Mouse (Mus musculus): Measurements from ENCODE around the gene Rrp1.

Rrp1 gene

GRCm38 (mm10) chr10:78412319-78413151 is at the start of gene Rrp1:
Gene Rrp1 (minus strand): TSS chr10:78413043.
- peak; percentile 97 for DNase-seq (ENCODE audit: low read depth, low spot score)

DNA sequence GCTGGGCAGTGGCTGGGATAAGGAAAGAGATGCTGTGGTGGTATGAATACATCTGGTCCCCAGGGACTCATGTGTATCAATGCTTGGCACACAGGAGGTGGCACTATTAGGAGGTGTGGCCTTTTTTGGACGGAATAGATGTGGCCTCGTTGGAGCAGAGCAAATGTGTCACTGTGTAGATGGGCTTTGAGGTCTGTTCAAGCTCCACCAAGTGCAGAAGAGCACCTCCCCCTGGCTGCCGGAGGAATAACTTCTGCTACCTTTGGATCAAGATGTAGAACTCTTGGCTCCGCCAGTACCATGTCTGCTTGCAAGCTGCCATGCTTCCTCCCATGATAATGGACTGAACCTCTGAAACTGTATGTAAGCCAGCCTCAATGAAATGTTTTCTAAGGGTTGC is 48.9 kb upstream of the Rrp1 start:
- peak; percentile 61 for DNase-seq (ENCODE audit: low read depth, low spot score)

DNA sequence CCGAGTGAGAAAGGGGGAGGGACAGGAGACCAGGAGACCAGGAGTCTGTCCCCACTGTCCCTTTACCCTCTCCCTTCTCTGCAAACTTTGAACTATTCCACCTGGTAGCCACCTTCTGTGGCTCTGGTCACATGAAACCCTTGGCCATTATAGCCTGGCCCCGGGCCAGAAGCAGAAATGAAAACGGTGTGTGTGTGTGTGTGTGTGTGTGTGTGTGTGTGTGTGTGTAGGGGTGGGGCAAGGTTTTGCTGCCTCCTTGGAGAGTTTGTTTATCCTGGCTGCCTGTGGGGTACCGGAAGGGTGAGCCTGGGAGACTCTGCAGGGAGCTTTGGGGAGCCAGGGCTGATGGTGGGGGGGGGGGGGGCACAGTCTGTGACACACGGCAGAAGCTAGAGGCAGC is 47.6 kb upstream of the Rrp1 start:
- DNase-seq (ENCODE audit: low read depth, low spot score): no peak

GRCm38 (mm10) chr10:78458348-78459111 is 45.7 kb upstream of the Rrp1 start:
- no peak for DNase-seq (ENCODE audit: low read depth, low spot score)

DNA sequence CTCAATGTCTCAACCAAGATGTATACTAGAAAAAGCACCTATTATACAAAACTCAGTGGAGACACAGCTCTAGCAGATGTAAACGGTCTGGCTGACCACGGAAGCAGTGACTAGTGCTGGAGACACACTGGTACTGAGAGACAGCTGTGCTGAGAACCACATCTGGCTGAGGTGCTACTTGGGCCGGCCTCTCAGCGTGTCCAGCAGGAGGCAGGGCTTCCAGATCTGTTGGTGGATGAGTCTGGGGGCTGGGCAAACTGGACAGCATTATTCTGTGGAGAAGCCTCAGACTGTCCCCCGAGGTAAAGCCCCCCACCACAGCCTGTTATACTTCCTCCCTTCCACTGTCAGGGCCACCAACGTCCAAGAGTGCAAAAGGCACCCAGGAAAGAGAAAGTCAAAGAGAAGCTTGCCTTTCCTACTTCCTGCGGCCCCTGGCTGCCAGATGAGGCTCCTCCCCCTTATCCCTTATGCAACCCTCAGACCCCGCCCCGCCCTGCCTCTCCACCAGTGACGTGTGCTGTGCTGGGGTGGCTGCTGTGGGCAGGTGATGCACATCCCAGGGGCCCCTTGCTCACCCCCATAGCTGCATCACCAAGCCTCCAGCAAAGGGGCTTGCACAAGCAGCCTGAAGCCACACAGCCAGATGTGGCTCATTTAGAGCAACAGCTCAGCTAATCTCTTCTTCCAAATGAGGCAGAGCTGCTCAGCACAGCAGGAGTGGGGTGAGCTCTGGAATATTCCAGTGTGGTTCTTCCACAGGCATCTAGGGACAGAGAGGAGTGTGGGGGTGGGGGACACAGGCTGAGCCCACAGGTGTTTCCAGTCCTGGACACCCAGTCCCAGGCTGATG is 44.9 kb upstream of the Rrp1 start:
- peak; percentile 56 for DNase-seq (ENCODE audit: low read depth, low spot score)

DNA sequence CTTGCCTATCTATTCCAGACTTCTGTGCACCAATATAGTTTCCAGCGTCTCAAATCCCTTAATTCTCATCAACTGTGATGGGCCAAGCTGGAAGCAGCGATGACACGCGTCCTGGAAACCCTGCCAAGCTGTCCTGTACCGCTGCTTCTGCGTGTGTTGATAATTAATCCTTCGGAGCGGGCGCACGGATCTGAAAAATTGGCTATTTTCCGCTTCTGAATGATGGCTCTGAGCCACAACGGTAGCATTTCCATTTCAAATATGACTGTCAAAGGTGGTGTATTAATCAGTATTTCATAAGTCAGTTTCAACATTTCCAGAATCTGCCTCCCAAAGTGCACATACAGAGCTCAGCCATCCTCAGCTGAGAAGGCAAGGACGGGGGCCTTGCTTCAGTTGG is 43.9 kb upstream of the Rrp1 start:
- DNase-seq (ENCODE audit: low read depth, low spot score): no peak

- DNase-seq (ENCODE audit: low read depth, low spot score): no peak
Observed at GRCm38 (mm10) chr10:78452641-78453040, 39.8 kb upstream of the Rrp1 start.

GRCm38 (mm10) chr10:78450761-78451160 is 37.9 kb upstream of the Rrp1 start:
- DNase-seq (ENCODE audit: low read depth, low spot score): no peak

- no peak for DNase-seq (ENCODE audit: low read depth, low spot score)
Observed at GRCm38 (mm10) chr10:78447396-78447795, 34.6 kb upstream of the Rrp1 start.

DNA sequence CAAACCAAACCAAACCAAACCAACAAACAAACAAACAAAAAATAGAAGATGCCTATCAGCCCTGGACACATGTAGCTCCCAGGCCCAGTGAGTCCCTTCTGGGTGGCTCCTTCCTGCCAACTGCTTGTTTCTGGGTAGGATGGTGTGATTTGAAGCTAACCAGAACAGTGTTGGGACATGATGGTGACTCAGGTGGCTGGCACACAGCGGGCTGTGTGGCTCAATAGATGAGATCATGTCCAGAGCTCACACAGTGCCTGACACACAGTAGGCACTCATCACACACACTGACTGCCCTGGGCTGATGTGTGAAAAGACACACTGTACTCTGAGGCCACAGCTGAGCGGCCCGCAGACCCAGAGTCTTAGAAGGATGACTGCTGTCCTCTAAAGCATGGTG is 33.4 kb upstream of the Rrp1 start:
- no peak for DNase-seq (ENCODE audit: low read depth, low spot score)

GRCm38 (mm10) chr10:78442292-78442691 is 29.4 kb upstream of the Rrp1 start:
- no peak for DNase-seq (ENCODE audit: low read depth, low spot score)

GRCm38 (mm10) chr10:78441606-78442005 is 28.8 kb upstream of the Rrp1 start:
- DNase-seq (ENCODE audit: low read depth, low spot score): peak; percentile 93

DNA sequence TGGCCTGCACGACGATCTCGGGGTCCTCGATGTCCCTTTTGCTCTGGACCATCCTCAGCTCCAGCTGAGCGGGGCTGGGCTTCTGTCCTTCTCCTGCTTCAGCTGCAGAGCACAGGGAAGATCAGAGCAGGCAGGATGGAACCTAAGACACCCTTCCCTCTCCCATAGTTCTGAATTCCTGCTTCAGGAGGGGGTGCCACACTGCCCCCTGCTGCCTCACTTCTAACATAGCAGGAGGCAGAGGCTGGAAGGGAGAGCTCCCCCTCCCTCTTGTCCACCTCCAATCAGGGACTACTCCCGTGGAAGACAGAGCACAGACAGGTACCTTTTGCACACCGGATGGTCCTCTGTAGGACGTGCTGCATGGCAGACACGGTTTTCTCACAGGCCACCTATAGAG is 28.0 kb upstream of the Rrp1 start:
- DNase-seq (ENCODE audit: low read depth, low spot score): peak; percentile 79

- no peak for DNase-seq (ENCODE audit: low read depth, low spot score)
Observed at GRCm38 (mm10) chr10:78439990-78440389, 27.1 kb upstream of the Rrp1 start.

DNA sequence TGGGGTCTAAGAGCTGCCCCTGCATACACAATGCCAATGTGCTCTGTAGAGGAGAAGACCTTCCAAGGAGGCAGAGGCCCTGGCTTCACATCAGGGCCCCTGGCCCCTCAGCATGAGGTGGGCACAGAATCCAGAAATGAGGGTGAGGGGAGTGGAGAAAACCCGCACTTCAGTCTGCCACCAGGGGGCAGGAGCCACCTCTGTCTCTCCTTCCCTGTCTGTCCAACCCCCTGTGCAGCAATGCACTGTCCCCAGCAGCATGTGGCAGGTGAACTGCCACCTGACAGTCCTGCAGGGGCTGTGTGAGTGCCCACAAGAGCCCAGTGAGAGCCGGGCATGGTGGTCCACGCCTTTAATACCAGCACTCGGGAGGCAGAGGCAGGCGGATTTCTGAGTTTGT is 26.7 kb upstream of the Rrp1 start:
- DNase-seq (ENCODE audit: low read depth, low spot score): peak; percentile 56

GRCm38 (mm10) chr10:78438094-78438493 is 25.3 kb upstream of the Rrp1 start:
- peak; percentile 79 for DNase-seq (ENCODE audit: low read depth, low spot score)

GRCm38 (mm10) chr10:78432853-78433252 is 20.0 kb upstream of the Rrp1 start:
- peak; percentile 71 for DNase-seq (ENCODE audit: low read depth, low spot score)

GRCm38 (mm10) chr10:78429776-78430175 is 16.9 kb upstream of the Rrp1 start:
- no peak for DNase-seq (ENCODE audit: low read depth, low spot score)

DNA sequence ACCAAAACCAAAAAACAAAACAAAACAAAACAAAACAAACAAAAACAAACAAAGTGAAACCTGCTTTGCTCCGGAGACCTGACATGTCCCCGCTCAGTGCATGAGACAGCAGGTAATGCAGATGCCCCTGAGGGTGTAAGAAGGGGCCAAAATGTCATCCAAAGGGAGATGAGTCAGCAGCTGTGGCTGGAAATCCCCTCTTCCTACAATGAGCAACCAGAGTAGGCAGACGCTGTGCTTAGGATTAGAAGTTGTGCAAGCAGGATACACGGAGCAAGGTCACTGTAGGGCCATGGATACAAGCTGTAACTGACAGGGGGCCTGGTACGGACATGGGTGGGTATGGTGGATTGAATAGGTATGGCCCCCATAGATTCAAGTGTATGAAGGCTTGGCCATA is 16.3 kb upstream of the Rrp1 start:
- no peak for DNase-seq (ENCODE audit: low read depth, low spot score)

GRCm38 (mm10) chr10:78428070-78428469 is 15.2 kb upstream of the Rrp1 start:
- peak; percentile 81 for DNase-seq (ENCODE audit: low read depth, low spot score)

DNA sequence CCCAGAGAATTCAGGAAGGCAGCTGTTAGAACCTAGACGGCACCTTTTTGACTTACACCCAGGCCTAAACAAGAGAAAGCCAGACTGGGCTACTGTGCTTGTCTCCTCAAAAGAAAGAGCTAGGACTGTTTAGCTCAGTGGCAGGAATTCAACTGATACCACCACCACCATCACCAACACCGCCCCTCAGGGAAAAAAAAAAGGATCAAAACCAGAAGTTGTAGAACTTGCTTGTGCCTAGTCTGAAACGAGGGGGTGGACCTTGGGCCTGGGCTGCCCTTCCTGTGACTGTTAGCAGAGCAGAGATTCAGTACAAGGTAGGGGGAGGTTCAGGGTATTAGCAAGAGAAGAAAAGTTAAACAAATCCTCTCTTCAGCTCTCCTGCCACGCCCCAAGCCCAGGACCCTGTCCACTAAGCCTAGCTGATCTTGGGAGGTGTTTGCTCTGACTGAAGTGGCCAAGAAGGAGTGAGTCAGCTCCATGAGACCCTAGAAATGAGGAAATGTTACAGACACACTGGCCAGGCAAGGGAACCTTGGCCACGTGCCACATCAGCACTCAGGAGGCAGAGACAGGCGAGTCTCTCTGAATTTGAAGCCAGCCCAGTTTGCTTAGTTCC is 13.4 kb upstream of the Rrp1 start:
- no peak for DNase-seq (ENCODE audit: low read depth, low spot score)

Data from ZHBTc4 (cell line).